Mouse (Mus musculus) cerebellum, adult 18-20 months (tissue): ENCODE results near the gene Spin2-ps6.
"Not testable (repeated sequence)": the region's sequence is repeated elsewhere in the genome, so short reads cannot be mapped to it uniquely, and the experiment has no call there.

ENCODE experiments used
- DNase-seq, 2 experiments: peaks; one replicate each; pipeline ENCODE4 v3.0.0; 2021

Spin2-ps6 gene

DNA sequence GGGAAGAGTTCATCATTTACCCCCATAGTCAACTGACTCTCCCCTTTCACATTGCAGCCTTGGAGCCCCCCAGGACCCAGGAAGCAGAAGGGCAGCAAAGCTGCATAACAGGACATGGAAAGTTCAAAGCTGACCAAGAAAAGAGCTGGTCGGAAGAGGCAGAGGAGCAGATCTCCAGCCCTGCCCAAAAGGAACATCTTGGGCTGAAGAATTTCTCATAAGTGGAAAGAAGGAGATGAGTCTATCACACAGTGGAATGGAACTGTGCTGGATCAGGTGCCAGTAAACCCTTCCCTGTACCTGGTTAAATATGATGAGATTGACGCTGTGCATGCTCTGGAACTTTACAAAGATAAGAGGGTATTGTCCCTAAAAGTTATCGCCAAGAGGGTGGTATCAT lies at the start of gene Spin2-ps6:
TSS of gene Spin2-ps6 (plus strand) at position 301 of the 400 bp plus-strand sequence.
- DNase-seq, result not testable (repeated sequence)
